Mouse (Mus musculus): ENCODE measurements around the gene Bcr. TPM values are rescaled to one million over a fixed set of nuclear protein-coding genes. Genes with fewer than 3 reads are reported as not detected.

The Bcr gene
- polyA plus RNA-seq, 1 experiment: 11.7 TPM

GRCm38 (mm10) chr10:75044459-75044858 is 15.9 kb upstream of the Bcr start:
- TF ChIP-seq CTCF (IDR thresholded peaks at IDR 0.05; ENCODE audit: control insufficient read depth, insufficient read depth, insufficient replicate concordance, low read depth, low read length) (no peak), POLR2A (IDR thresholded peaks at IDR 0.05; ENCODE audit: control insufficient read depth, low read depth, low read length) (no peak)
- Histone ChIP-seq H3K27ac (ENCODE audit: control insufficient read depth, insufficient read depth, low read depth, low read length) (no peak overlapping the region), H3K4me1 (ENCODE audit: control insufficient read depth, insufficient read depth, low read length) (no peaks in the 10 kb centered on the region)

GRCm38 (mm10) chr10:75045831-75046230 is 14.6 kb upstream of the Bcr start:
- H3K4me1 ChIP-seq (ENCODE audit: control insufficient read depth, insufficient read depth, low read length): no peaks in the 10 kb centered on the region
- no peak overlapping the region for H3K27ac ChIP-seq (ENCODE audit: control insufficient read depth, insufficient read depth, low read depth, low read length)
- no peaks in the 10 kb centered on the region for H3K27me3 ChIP-seq (ENCODE audit: control insufficient read depth, insufficient read depth, low read length)
- no peak overlapping the region for H3K4me3 ChIP-seq (ENCODE audit: control insufficient read depth, low read depth, low read length)
- peaks cover 1% of the 10 kb centered on the region for H3K36me3 ChIP-seq (ENCODE audit: control insufficient read depth, insufficient read depth, low read length)
- TF ChIP-seq CTCF (IDR thresholded peaks at IDR 0.05; ENCODE audit: control insufficient read depth, insufficient read depth, insufficient replicate concordance, low read depth, low read length): no peak
- TF ChIP-seq POLR2A (IDR thresholded peaks at IDR 0.05; ENCODE audit: control insufficient read depth, low read depth, low read length): no peak

More at GRCm38 (mm10) chr10:75044459-75044858, 15.9 kb upstream of the Bcr start:
- Histone ChIP-seq H3K4me3 (ENCODE audit: control insufficient read depth, low read depth, low read length) (no peak overlapping the region), H3K36me3 (ENCODE audit: control insufficient read depth, insufficient read depth, low read length) (peaks cover 1% of the 10 kb centered on the region), H3K27me3 (ENCODE audit: control insufficient read depth, insufficient read depth, low read length) (no peaks in the 10 kb centered on the region)

DNA sequence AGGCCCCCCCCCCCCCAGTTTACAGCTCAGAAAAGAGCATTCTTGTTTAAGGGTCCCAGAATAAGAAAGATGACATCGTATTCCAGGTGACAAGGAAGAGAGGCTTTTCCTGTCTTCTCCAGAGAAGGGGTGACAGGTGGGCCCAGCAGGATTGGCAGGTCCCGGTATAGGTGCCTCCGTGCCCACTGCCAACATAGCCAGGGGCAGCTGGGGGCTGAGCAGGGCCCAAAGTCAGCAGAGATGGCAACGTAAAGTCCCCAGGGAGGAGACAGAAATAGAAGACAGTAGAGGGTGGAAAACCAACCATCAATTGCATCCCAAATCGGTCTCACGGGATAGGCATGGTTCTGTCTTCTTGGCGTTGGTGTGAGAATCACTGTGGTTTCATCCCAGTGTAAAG is 11.7 kb upstream of the Bcr start:
- no peaks in the 10 kb centered on the region for H3K27me3 ChIP-seq (ENCODE audit: control insufficient read depth, insufficient read depth, low read length)
- H3K4me3 ChIP-seq (ENCODE audit: control insufficient read depth, low read depth, low read length): no peak overlapping the region
- no peak for TF ChIP-seq POLR2A (IDR thresholded peaks at IDR 0.05; ENCODE audit: control insufficient read depth, low read depth, low read length)
- TF ChIP-seq CTCF (IDR thresholded peaks at IDR 0.05; ENCODE audit: control insufficient read depth, insufficient read depth, insufficient replicate concordance, low read depth, low read length): no peak
- no peaks in the 10 kb centered on the region for H3K4me1 ChIP-seq (ENCODE audit: control insufficient read depth, insufficient read depth, low read length)
- no peak overlapping the region for H3K27ac ChIP-seq (ENCODE audit: control insufficient read depth, insufficient read depth, low read depth, low read length)
- H3K36me3 ChIP-seq (ENCODE audit: control insufficient read depth, insufficient read depth, low read length): no peaks in the 10 kb centered on the region; the same call in none of the 2 replicates

DNA sequence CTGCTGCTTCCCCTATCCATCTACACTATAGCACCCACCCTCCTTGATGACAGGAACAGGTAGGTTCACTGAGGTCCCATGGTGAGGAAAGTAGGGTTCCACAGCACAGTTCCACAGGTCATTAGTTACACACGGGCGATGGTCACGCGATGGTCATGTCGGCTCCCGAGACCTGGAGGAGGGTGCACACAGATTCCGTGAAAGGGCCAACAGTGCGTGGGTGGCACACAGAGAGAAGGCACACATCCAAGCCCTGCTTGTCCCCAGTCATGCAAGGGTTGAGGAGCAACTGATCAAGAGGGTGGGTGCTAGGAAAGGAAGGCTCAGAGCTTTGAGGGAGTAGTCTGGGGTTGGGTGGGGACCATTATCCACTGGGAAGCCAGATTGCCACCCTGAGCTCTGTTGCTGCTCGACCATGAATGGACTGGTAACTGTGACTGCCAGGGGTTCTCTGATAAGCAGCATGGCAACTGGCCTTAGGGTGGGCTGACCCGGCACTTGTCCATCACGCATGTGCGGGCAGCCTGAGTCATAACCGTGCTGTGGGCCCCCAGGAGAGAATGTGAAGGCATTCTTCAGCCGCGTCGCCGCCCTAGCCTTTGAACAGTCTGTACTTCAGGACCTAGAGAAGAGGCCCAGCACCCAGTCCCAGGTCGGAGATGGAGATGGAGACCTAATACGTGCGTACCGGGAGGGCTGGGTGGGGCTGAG is 8.9 kb upstream of the Bcr start:
- TF ChIP-seq POLR2A (IDR thresholded peaks at IDR 0.05; ENCODE audit: control insufficient read depth, low read depth, low read length): no peak
- TF ChIP-seq CTCF (IDR thresholded peaks at IDR 0.05; ENCODE audit: control insufficient read depth, insufficient read depth, insufficient replicate concordance, low read depth, low read length): no peak
- Histone ChIP-seq H3K36me3 (ENCODE audit: control insufficient read depth, insufficient read depth, low read length) (no peaks in the 10 kb centered on the region; the same call in none of the 2 replicates), H3K27me3 (ENCODE audit: control insufficient read depth, insufficient read depth, low read length) (no peaks in the 10 kb centered on the region), H3K4me1 (ENCODE audit: control insufficient read depth, insufficient read depth, low read length) (no peaks in the 10 kb centered on the region; the same call in 1 of the 2 replicates), H3K4me3 (ENCODE audit: control insufficient read depth, low read depth, low read length) (no peak overlapping the region), H3K27ac (ENCODE audit: control insufficient read depth, insufficient read depth, low read depth, low read length) (no peak overlapping the region)

DNA sequence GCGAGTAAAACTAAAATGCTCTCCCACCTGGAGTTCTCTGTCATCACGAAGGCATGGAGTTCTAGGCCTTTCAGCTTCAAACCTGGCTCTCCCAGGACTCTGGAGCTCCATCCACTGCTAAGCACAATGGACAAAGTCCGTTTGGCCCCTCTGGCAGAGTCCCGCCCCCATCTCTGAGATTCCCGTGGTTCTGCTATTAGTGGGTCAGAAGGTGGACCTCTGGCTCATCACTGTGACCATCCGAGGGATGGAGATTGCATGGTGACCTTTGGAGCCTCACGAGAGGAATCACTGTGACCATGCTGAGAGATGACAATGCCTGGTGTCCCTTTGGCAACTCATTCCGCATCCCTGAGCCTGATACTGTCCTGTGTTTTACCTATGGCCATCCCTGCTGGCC is 7.5 kb upstream of the Bcr start:
- Histone ChIP-seq H3K27ac (ENCODE audit: control insufficient read depth, insufficient read depth, low read depth, low read length) (no peak overlapping the region), H3K4me3 (ENCODE audit: control insufficient read depth, low read depth, low read length) (no peak overlapping the region), H3K27me3 (ENCODE audit: control insufficient read depth, insufficient read depth, low read length) (no peaks in the 10 kb centered on the region), H3K36me3 (ENCODE audit: control insufficient read depth, insufficient read depth, low read length) (no peaks in the 10 kb centered on the region; the same call in none of the 2 replicates), H3K4me1 (ENCODE audit: control insufficient read depth, insufficient read depth, low read length) (no peaks in the 10 kb centered on the region; the same call in 1 of the 2 replicates)
- TF ChIP-seq CTCF (IDR thresholded peaks at IDR 0.05; ENCODE audit: control insufficient read depth, insufficient read depth, insufficient replicate concordance, low read depth, low read length): no peak
- TF ChIP-seq POLR2A (IDR thresholded peaks at IDR 0.05; ENCODE audit: control insufficient read depth, low read depth, low read length): no peak

- no peaks in the 10 kb centered on the region; the same call in 1 of the 2 replicates for H3K36me3 ChIP-seq (ENCODE audit: control insufficient read depth, insufficient read depth, low read length)
- TF ChIP-seq POLR2A (IDR thresholded peaks at IDR 0.05; ENCODE audit: control insufficient read depth, low read depth, low read length): no peak
- no peak for TF ChIP-seq CTCF (IDR thresholded peaks at IDR 0.05; ENCODE audit: control insufficient read depth, insufficient read depth, insufficient replicate concordance, low read depth, low read length)
- H3K4me1 ChIP-seq (ENCODE audit: control insufficient read depth, insufficient read depth, low read length): no peaks in the 10 kb centered on the region; the same call in 1 of the 2 replicates
- 0 out of 2 replicates have a peak overlapping the region, but pooled peaks have one; percentile 6 for H3K27ac ChIP-seq (ENCODE audit: control insufficient read depth, insufficient read depth, low read depth, low read length)
- no peak overlapping the region for H3K4me3 ChIP-seq (ENCODE audit: control insufficient read depth, low read depth, low read length)
- no peaks in the 10 kb centered on the region for H3K27me3 ChIP-seq (ENCODE audit: control insufficient read depth, insufficient read depth, low read length)
These were observed 6.7 kb upstream of the Bcr start for GRCm38 (mm10) chr10:75053655-75054054.

GRCm38 (mm10) chr10:75054125-75054524 is 6.3 kb upstream of the Bcr start:
- Histone ChIP-seq H3K4me1 (ENCODE audit: control insufficient read depth, insufficient read depth, low read length) (no peaks in the 10 kb centered on the region; the same call in 1 of the 2 replicates), H3K36me3 (ENCODE audit: control insufficient read depth, insufficient read depth, low read length) (no peaks in the 10 kb centered on the region; the same call in 1 of the 2 replicates), H3K27ac (ENCODE audit: control insufficient read depth, insufficient read depth, low read depth, low read length) (no peak overlapping the region), H3K27me3 (ENCODE audit: control insufficient read depth, insufficient read depth, low read length) (no peaks in the 10 kb centered on the region), H3K4me3 (ENCODE audit: control insufficient read depth, low read depth, low read length) (no peak overlapping the region)
- TF ChIP-seq CTCF (IDR thresholded peaks at IDR 0.05; ENCODE audit: control insufficient read depth, insufficient read depth, insufficient replicate concordance, low read depth, low read length) (no peak), POLR2A (IDR thresholded peaks at IDR 0.05; ENCODE audit: control insufficient read depth, low read depth, low read length) (no peak)

Data from testis, adult 2 months (tissue).